Mouse (Mus musculus) forebrain, embryonic 15.5 days (tissue): ENCODE data around the gene Diaph3. TPM values are rescaled to one million over a fixed set of nuclear protein-coding genes. Genes with fewer than 3 reads are reported as not detected.

Experiments
- ATAC-seq: fragments of 200-750 bp; cut with Nextera tagmentation; replicated peaks from 2 replicates; pipeline ENCODE4 v1.8.0; 2017; ENCODE audit warnings: mild to moderate bottlenecking, moderate TSS enrichment, moderate library complexity
- H3K27ac ChIP-seq: fragments of 300-500 bp; sonication (generic); replicated peaks from 2 replicates; pipeline ENCODE4 v1.5.1; 2015; ENCODE audit warnings: mild to moderate bottlenecking, inconsistent platforms
- H3K27me3 ChIP-seq: fragments of 300-500 bp; sonication (generic); 2 replicates; pipeline ENCODE4 v1.6.1; 2015; ENCODE audit warnings: inconsistent platforms
- H3K36me3 ChIP-seq: fragments of 300-500 bp; sonication (generic); 2 replicates; pipeline ENCODE4 v1.6.1; 2015; ENCODE audit warnings: mild to moderate bottlenecking, inconsistent platforms
- H3K4me1 ChIP-seq: fragments of 300-500 bp; sonication (generic); 2 replicates; pipeline ENCODE4 v1.6.1; 2015; ENCODE audit warnings: inconsistent platforms
- H3K4me2 ChIP-seq: fragments of 300-500 bp; sonication (generic); replicated peaks from 2 replicates; pipeline ENCODE4 v1.6.1; 2015; ENCODE audit warnings: mild to moderate bottlenecking, inconsistent platforms
- H3K4me3 ChIP-seq: fragments of 300-500 bp; sonication (generic); 2 replicates; pipeline ENCODE4 v1.5.1; 2015; ENCODE audit warnings: mild to moderate bottlenecking, inconsistent platforms
- H3K9ac ChIP-seq: fragments of 300-500 bp; sonication (generic); replicated peaks from 2 replicates; pipeline ENCODE4 v1.6.1; 2015; ENCODE audit warnings: mild to moderate bottlenecking, inconsistent platforms
- H3K9me3 ChIP-seq: fragments of 300-500 bp; sonication (generic); 2 replicates; pipeline ENCODE4 v1.6.1; 2016; ENCODE audit warnings: inconsistent platforms
- WGBS: fragments of 180-500 bp; shearing (Covaris S2); methylation state at CpG from one replicate; pipeline ENCODE4 v1.1.7; 2015; ENCODE audit warnings: mixed read lengths; 5-methylcytosine and 5-hydroxymethylcytosine counted together
- polyA plus RNA-seq: library from polyadenylated mRNA; unstranded; fragments of >200 nt; fragmentation: Nextera tagmentation; extraction: Ambion mirVana; gene quantifications from 2 replicates; pipeline ENCODE4 v1.2.1, GENCODE M21; 2015

The Diaph3 gene
- polyA plus RNA-seq, 1 experiment from 2014 or later, result 7.3 TPM

DNA sequence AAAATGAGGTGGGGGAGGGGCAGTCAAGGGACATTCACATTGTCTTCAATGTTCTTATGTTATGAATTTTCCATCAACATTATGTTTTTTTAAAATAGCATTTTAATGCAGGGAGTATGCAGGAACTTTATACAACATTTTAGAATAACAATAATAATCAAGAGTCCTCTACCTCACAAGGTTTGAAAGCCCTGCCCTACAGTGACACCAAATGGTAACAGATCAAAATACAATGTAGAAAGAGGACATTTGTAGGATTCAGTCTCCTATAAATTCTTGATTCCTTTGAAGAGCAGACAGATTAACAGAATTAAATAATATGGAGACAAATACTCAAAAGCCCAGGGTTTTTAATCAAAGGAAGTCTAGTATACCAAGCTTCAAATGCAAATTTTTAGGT lies 242.1 kb downstream of the Diaph3 start:
- ATAC-seq, result no peak
- no peaks in the 10 kb centered on the region for H3K27me3 ChIP-seq

DNA sequence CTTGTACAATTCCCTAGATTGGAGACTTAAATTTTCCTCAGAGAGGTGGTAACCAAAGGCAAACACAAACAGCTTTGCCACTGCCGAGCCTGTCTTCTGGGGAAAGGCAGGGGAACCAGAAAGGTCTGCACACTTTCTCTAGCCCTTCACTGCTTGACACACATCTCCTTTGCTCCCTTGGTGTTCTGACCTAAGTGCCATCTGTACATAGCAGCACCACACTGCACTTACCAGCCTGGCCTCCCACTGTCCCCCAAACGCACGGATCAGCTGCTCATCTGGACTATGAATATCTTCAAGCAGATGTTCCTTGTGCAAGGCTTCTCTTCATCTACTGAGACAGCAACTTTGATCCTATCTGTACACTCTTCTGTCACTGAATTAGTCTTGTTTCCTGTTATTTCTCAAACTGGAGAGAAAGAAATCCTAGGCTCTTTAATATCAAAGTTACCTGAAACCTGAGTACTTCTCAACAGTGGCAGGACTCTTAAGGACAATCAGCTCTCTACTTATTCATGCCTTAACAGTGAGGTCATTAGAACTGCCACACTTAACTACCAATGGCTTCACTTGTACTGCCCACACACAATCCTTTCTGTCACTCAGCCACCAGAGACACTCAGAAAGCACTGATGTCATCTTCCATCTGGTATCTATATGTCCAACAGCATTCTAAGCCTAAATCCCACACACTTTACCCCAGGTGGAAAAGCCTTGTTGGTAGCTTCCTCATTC lies 251.8 kb downstream of the Diaph3 start:
- Histone ChIP-seq H3K27me3 (no peaks in the 10 kb centered on the region), H3K4me1 (no peaks in the 10 kb centered on the region), H3K36me3 (no peaks in the 10 kb centered on the region), H3K4me3 (no peak overlapping the region), H3K27ac (no peak overlapping the region), H3K4me2 (no peak overlapping the region), H3K9ac (no peak overlapping the region), H3K9me3 (no peaks in the 10 kb centered on the region)
- WGBS, result 87% methylated on average over 3 of the region's 3 CpGs
- ATAC-seq, result no peak

More for the DNA sequence above, 242.1 kb downstream of the Diaph3 start:
- H3K4me3 ChIP-seq, result no peak overlapping the region
- H3K36me3 ChIP-seq, result no peaks in the 10 kb centered on the region
- H3K9me3 ChIP-seq, result no peaks in the 10 kb centered on the region
- no peak overlapping the region for H3K4me2 ChIP-seq
- no peak overlapping the region for H3K27ac ChIP-seq
- H3K4me1 ChIP-seq, result no peaks in the 10 kb centered on the region
- H3K9ac ChIP-seq, result no peak overlapping the region

DNA sequence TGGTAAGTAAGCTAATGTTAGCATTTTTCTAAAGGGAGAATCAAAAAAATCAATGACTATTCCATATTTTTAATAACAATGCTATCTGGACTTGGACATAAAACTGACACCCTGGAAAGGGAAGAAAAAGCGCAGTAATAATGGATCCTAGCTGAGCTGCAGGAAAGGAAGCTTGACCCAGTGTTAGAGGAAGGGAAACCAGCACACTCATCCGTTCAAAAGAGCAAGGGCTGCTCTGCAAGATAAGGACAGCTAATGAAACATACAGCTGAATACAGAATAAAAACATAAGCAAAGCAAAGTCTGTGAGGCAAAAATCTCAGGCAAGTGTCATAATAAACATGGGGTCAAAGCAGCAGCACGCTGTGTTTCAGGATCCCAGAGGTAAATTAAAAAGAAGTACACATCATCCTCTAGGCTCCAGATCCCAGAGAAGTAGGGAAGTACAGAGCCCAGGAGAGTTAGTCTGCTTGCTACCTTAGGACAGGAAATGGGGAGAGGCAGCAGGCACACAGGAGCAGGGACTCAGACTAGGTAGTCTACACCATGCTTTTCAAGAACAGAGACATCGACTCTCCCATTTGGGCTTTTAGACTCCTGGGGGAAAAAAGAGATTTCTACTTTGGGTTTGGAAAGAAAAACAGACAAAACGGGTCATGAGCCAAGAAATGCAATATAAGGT lies 255.5 kb downstream of the Diaph3 start:
- H3K4me1 ChIP-seq, result no peaks in the 10 kb centered on the region
- H3K4me2 ChIP-seq, result no peak overlapping the region
- ATAC-seq, result no peak
- H3K9me3 ChIP-seq, result no peaks in the 10 kb centered on the region
- H3K27me3 ChIP-seq, result no peaks in the 10 kb centered on the region
- no peak overlapping the region for H3K4me3 ChIP-seq
- H3K36me3 ChIP-seq, result no peaks in the 10 kb centered on the region
- WGBS, result 92% methylated on average over 5 of the region's 5 CpGs
- no peak overlapping the region for H3K9ac ChIP-seq
- no peak overlapping the region for H3K27ac ChIP-seq

- Histone ChIP-seq H3K9me3 (no peaks in the 10 kb centered on the region), H3K9ac (no peak overlapping the region), H3K4me2 (no peak overlapping the region), H3K27me3 (no peaks in the 10 kb centered on the region), H3K27ac (no peak overlapping the region), H3K4me1 (peaks cover 10% of the 10 kb centered on the region; the same call in 1 of the 2 replicates), H3K36me3 (no peaks in the 10 kb centered on the region), H3K4me3 (no peak overlapping the region)
- peak; percentile 76 for ATAC-seq
- WGBS, result 58% methylated on average over 5 of the region's 5 CpGs
Observed at GRCm38 (mm10) chr14:86869536-86869935, 271.5 kb downstream of the Diaph3 start.

- Histone ChIP-seq H3K4me3 (no peak overlapping the region), H3K36me3 (no peaks in the 10 kb centered on the region), H3K27me3 (no peaks in the 10 kb centered on the region), H3K4me2 (no peak overlapping the region), H3K9me3 (no peaks in the 10 kb centered on the region), H3K9ac (no peak overlapping the region), H3K4me1 (peaks cover 10% of the 10 kb centered on the region; the same call in 1 of the 2 replicates), H3K27ac (no peak overlapping the region)
- ATAC-seq, result peak; percentile 79
- 18% methylated on average over 3 of the region's 3 CpGs for WGBS
Observed at GRCm38 (mm10) chr14:86867143-86867542, 273.9 kb downstream of the Diaph3 start.

DNA sequence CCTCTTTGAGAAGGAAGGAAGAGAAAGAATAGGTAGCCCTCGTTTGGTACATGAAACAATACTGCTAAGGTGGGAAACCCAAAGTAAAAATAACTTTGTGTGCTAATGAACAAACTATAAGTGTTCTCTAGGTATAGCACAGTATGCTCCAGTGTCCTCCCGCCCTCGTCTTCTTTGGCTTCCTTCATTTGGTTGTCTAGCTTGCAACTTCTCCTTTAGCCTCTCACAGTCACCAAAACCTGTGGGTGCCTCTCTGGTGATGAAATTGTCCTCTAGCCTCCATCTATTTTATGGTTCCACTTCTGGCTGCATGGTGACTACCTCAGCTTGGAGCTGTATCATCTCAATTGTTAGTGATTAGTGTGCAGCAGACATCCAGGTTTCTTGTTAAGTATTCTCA lies 277.0 kb downstream of the Diaph3 start:
- H3K9me3 ChIP-seq, result no peaks in the 10 kb centered on the region
- no peaks in the 10 kb centered on the region for H3K36me3 ChIP-seq
- no peaks in the 10 kb centered on the region for H3K27me3 ChIP-seq
- no peak overlapping the region for H3K4me3 ChIP-seq
- 91% methylated on average over 3 of the region's 3 CpGs for WGBS
- no peak for ATAC-seq
- H3K27ac ChIP-seq, result no peak overlapping the region
- no peak overlapping the region for H3K9ac ChIP-seq
- no peak overlapping the region for H3K4me2 ChIP-seq
- H3K4me1 ChIP-seq, result peaks cover 13% of the 10 kb centered on the region; the same call in 1 of the 2 replicates

DNA sequence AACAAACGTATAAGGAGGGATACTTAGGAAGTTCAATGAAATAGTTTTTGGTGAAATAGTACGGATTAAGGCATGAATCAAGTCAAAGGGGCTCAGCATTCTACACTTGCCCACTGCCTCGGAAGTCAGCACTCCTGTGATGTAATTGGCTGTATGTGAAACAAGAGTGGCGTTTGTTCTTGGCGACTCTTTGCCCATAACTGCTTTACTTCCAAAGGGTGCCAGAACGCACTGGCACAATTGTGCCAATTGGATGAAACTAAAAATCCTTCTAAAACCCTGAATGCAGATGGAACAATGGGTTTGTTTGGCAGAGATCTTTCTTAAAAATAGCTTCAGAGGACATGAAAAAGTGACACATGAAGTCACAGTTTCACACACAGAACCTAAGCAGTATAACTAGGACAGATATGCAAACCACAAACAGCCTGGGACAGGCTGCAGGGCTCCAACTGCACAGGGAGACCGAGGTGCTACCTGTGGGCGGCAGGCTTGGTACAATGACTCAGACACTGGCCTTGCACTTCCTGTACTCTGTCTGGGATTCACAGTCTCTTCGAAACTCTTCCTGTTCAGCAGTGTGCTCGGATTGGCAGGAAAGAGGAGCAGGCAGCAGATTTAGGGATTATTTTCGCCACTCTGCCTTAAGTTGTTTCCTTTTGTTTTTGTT lies 279.6 kb downstream of the Diaph3 start:
- Histone ChIP-seq H3K27me3 (no peaks in the 10 kb centered on the region), H3K4me3 (no peak overlapping the region), H3K9ac (no peak overlapping the region), H3K27ac (no peak overlapping the region), H3K9me3 (no peaks in the 10 kb centered on the region), H3K36me3 (no peaks in the 10 kb centered on the region), H3K4me2 (no peak overlapping the region), H3K4me1 (0 out of 2 replicates have a peak, but pooled peaks cover 3% of the 10 kb centered on the region)
- WGBS, result 56% methylated on average over 11 of the region's 11 CpGs
- no peak for ATAC-seq

- no peak overlapping the region for H3K9ac ChIP-seq
- no peak overlapping the region for H3K27ac ChIP-seq
- no peaks in the 10 kb centered on the region for H3K9me3 ChIP-seq
- H3K4me2 ChIP-seq, result no peak overlapping the region
- H3K4me3 ChIP-seq, result no peak overlapping the region
- no peaks in the 10 kb centered on the region for H3K27me3 ChIP-seq
- 93% methylated on average over 4 of the region's 4 CpGs for WGBS
- no peaks in the 10 kb centered on the region for H3K4me1 ChIP-seq
- H3K36me3 ChIP-seq, result no peaks in the 10 kb centered on the region
- no peak for ATAC-seq
Observed at GRCm38 (mm10) chr14:86847154-86847810, 293.8 kb downstream of the Diaph3 start.

DNA sequence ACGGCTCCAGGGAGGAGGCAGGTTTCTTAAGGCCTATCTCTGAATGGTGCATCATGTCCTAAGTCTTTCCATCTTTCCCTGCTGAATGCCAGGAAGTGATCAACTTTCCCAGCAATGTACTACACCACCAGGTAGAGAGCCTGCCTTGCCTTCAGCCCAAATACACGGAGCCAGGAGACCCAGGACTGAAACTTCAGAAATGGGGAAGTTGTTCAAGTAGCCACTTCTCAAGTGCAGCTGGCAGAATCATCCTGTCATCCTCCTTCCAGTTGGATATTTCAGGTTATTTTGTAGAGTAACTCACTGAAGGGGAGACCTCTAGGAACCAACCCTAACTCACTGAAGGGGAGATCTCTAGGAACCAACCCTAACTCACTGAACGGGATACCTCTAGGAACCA lies 297.0 kb downstream of the Diaph3 start:
- Histone ChIP-seq H3K9ac (no peak overlapping the region), H3K27me3 (no peaks in the 10 kb centered on the region), H3K4me1 (no peaks in the 10 kb centered on the region), H3K36me3 (no peaks in the 10 kb centered on the region), H3K4me3 (no peak overlapping the region), H3K27ac (no peak overlapping the region), H3K9me3 (no peaks in the 10 kb centered on the region), H3K4me2 (no peak overlapping the region)
- no peak for ATAC-seq
- WGBS, result 93% methylated on average over 3 of the region's 3 CpGs

DNA sequence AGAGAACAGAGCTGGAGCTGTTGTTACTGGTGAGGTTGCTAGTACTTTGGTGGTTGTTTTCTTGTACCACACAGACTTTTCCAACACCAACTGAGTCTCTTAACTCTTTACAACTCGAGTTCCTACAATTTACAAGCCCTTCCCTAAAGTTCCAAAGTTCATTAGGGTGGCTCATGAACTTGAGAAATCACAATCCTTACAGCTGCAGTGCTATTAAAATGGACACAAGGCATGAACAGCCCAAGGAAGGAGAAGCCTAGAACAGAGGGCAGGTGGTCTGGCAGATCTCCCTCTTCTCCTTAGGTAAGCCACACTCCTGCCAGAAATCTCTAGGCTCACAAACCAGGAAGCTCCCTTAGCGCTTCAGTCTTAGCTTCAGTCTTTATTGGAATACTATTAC lies 303.4 kb downstream of the Diaph3 start:
- no peak overlapping the region for H3K27ac ChIP-seq
- H3K36me3 ChIP-seq, result no peaks in the 10 kb centered on the region
- H3K27me3 ChIP-seq, result no peaks in the 10 kb centered on the region
- ATAC-seq, result no peak
- H3K4me1 ChIP-seq, result peaks cover 4% of the 10 kb centered on the region; the same call in 1 of the 2 replicates
- H3K9ac ChIP-seq, result no peak overlapping the region
- H3K9me3 ChIP-seq, result no peaks in the 10 kb centered on the region
- WGBS, result 65% methylated on average over 2 of the region's 2 CpGs
- H3K4me3 ChIP-seq, result no peak overlapping the region
- no peak overlapping the region for H3K4me2 ChIP-seq

GRCm38 (mm10) chr14:86834851-86835250 lies 306.2 kb downstream of the Diaph3 start:
- H3K4me1 ChIP-seq, result peaks cover 4% of the 10 kb centered on the region; the same call in 1 of the 2 replicates
- no peaks in the 10 kb centered on the region for H3K9me3 ChIP-seq
- no peak for ATAC-seq
- H3K27ac ChIP-seq, result no peak overlapping the region
- H3K9ac ChIP-seq, result no peak overlapping the region
- H3K4me2 ChIP-seq, result no peak overlapping the region
- no peaks in the 10 kb centered on the region for H3K36me3 ChIP-seq
- no peaks in the 10 kb centered on the region for H3K27me3 ChIP-seq
- 63% methylated on average over 2 of the region's 2 CpGs for WGBS
- H3K4me3 ChIP-seq, result no peak overlapping the region

GRCm38 (mm10) chr14:86834269-86834668 lies 306.8 kb downstream of the Diaph3 start:
- Histone ChIP-seq H3K9me3 (no peaks in the 10 kb centered on the region), H3K27me3 (no peaks in the 10 kb centered on the region), H3K4me1 (peaks cover 4% of the 10 kb centered on the region; the same call in 1 of the 2 replicates), H3K4me2 (no peak overlapping the region), H3K4me3 (no peak overlapping the region), H3K27ac (no peak overlapping the region), H3K36me3 (no peaks in the 10 kb centered on the region), H3K9ac (no peak overlapping the region)
- ATAC-seq, result no peak
- 69% methylated on average over 6 of the region's 6 CpGs for WGBS
